Mouse (Mus musculus) testis, postnatal 10 days (tissue): ENCODE results near the gene Postn.

Experiments used
- DNase-seq: peaks from one replicate; pipeline ENCODE4 v3.0.0; 2021; ENCODE audit warnings: low spot score

Gene Postn

GRCm38 (mm10) chr3:54420189-54420928 lies 59.5 kb downstream of the Postn start:
- DNase-seq: no peak

DNA sequence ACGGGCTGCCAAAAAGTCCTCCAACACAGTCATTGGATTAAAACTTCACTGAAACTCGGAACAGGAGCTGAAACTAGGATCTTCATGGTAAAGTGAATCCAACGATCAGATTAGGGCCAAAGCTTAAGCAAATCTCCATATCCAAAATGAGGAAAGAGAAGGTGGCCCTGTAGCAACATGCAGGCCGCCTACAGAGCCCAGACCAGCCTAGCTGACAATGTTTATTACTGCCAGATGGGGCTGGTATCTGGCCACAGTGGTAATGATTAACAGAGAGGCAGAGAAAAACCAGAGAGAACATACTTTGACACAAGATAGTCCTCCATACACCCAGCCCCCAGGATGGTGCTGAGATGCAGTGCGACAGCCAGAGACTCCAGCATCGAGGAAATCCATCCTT lies 60.1 kb downstream of the Postn start:
- no peak for DNase-seq

DNA sequence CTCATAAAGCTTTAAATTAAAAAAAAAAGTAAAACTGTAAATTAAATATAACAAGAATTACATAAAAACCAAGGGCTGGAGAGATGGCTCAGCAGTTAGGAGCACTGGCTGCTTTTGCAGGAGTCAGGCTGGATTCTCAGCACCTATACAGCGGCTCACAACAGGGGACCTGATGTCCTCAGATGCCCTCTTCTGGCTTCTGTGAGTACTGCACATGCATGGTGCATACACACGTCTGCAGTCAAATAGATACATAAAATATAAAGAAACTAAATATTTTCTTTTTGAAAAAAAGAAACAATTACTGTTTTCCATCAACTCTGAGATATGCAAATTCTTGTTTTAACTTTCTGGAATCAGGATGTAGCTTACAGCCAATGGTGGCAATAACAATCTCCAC lies 60.8 kb downstream of the Postn start:
- peak; percentile 46 for DNase-seq

DNA sequence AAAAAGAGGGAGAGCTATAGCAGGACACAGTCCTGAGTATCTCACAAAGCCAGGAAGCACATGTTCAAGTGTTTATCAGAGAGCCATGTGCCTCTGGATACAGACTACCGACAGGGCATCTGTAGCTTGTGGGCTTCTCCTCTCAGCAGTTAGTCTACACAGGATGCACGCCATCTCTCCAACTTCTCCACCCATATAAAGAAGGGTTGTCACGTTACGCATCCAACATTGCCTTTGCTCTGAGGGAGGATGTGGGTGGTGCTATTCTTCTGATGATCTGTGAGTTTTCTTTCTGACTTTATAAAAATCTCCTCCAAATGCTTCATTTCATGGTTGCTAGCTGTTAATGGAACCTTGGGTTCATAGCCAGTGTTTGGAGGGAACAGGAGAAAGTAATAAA lies 63.2 kb downstream of the Postn start:
- DNase-seq: no peak

DNA sequence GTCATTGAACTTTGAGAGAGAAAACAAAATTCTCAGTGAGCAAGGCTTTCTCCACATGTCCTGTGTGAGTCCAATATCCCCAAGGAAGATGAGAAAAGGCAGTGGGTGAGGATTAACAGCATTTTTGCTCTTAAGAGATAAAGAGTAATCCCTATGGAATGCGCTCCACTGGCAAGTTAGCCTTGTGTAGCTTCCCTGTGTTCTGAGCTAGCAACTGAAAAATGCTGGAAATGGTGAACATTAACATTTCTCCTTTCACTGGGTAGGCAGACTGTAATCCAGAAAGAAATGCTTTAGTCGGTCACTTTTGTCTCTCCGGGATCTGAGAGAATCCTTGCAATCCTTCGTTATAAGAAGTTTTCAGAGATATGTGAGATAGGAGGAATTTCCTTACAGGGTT lies 70.8 kb downstream of the Postn start:
- no peak for DNase-seq

DNA sequence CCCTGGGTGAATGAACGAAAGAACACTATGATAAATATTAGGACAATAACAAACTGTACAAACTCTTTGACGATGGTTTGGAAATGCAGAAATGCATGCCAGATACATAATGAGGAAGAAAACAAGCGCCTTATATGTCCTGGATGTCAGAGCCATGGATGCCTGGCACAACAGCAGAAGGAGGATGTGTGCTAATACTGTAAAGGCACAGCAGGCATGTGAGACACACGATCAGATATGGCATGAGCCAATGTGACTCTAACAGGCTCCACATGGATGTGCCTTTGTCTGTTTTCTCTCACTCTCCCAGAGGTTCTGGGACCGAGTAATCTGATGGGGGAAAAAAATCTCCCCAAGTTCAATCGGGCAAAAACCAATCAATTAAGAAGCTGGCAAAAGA lies 71.3 kb downstream of the Postn start:
- DNase-seq: no peak

DNA sequence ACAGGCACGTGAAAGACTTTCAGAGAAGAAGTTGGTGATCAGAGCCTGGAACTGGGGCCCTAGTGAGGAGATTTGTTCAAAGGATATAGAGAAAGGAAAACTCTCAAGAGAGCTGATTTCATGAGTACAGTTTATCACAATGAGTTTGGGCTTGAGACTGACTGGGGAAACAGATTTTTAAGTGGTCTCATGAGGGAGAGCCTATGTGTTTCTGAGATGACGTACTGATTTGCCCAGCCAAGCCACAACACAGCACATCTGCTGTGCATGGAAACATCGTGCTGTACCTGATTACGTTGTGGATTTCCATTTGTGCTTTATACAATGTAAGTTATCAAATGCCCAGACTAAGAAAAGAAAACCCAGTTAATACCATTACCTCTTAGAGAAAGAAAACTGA lies 71.7 kb downstream of the Postn start:
- DNase-seq: no peak

DNA sequence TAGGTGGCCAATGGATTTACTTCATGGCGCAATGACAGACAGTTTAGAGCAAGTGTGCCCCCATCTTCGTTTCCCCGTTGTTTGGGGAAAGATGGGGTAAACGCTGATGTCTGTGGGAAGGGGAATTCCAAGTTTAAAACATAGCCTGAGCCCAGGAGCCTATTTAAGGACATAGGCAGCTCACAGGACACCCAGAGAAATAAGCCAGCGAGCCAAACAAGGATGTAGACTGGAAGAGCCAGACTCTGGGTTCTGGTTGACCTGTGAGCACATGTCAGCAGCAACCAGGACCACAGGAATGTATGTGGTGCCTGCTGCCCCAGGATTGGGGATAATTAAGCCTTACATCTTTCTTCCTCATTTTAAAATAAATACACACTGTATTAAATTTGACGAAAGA lies 73.7 kb downstream of the Postn start:
- DNase-seq: no peak

- no peak for DNase-seq
These were observed 75.6 kb downstream of the Postn start for GRCm38 (mm10) chr3:54436373-54436964.
